Mouse (Mus musculus) gastrocnemius, adult 8-10 months (tissue): Measurements from ENCODE around the gene Rassf8. TPM values are rescaled to one million over a fixed set of nuclear protein-coding genes. Genes with fewer than 3 reads are reported as not detected.

Experiments used
- DNase-seq, 2 experiments: peaks; one replicate each; pipeline ENCODE4 v3.0.0; 2022; ENCODE audit warnings: low spot score in 2 of 2
- total RNA-seq, 4 experiments: library from RNA; stranded (reverse); gene quantifications; 2 replicates each; pipeline ENCODE4 v1.2.4; 2022

The Rassf8 gene
- 10 to 100 TPM; 24.1 to 34.3 (median 26.5) TPM for total RNA-seq

GRCm38 (mm10) chr6:145746132-145746849 lies at the start of gene Rassf8:
Rassf8 (plus strand) TSS chr6:145746748.
- DNase-seq: peak; percentile 84 to 88

GRCm38 (mm10) chr6:145701021-145701540 lies 45.5 kb upstream of the Rassf8 start:
- no peak for DNase-seq

GRCm38 (mm10) chr6:145703667-145704066 lies 42.9 kb upstream of the Rassf8 start:
- no peak for DNase-seq

GRCm38 (mm10) chr6:145709956-145710720 lies 36.4 kb upstream of the Rassf8 start:
- DNase-seq: no peak

- DNase-seq: no peak
Observed at GRCm38 (mm10) chr6:145710797-145711196, 35.8 kb upstream of the Rassf8 start.

GRCm38 (mm10) chr6:145711320-145711719 lies 35.2 kb upstream of the Rassf8 start:
- no peak for DNase-seq

- no peak for DNase-seq
Observed at GRCm38 (mm10) chr6:145713241-145714114, 33.1 kb upstream of the Rassf8 start.

- no peak for DNase-seq
Observed at GRCm38 (mm10) chr6:145714131-145714530, 32.4 kb upstream of the Rassf8 start.

- no peak for DNase-seq
Observed at GRCm38 (mm10) chr6:145722596-145722995, 24.0 kb upstream of the Rassf8 start.

- DNase-seq: no peak
Observed at GRCm38 (mm10) chr6:145723131-145723863, 23.3 kb upstream of the Rassf8 start.

GRCm38 (mm10) chr6:145725849-145726248 lies 20.7 kb upstream of the Rassf8 start:
- no peak for DNase-seq

GRCm38 (mm10) chr6:145726986-145727385 lies 19.6 kb upstream of the Rassf8 start:
- DNase-seq: no peak

- DNase-seq: no peak
Observed at GRCm38 (mm10) chr6:145732868-145733267, 13.7 kb upstream of the Rassf8 start.

- no peak for DNase-seq
Observed at GRCm38 (mm10) chr6:145733276-145733675, 13.3 kb upstream of the Rassf8 start.

GRCm38 (mm10) chr6:145733911-145734310 lies 12.6 kb upstream of the Rassf8 start:
- DNase-seq: no peak

- no peak for DNase-seq
Observed at GRCm38 (mm10) chr6:145736099-145736498, 10.4 kb upstream of the Rassf8 start.

GRCm38 (mm10) chr6:145739231-145739630 lies 7.3 kb upstream of the Rassf8 start:
- DNase-seq: no peak

GRCm38 (mm10) chr6:145740011-145740410 lies 6.5 kb upstream of the Rassf8 start:
- DNase-seq: no peak

- DNase-seq: no peak
Observed at GRCm38 (mm10) chr6:145745291-145745690, 1.3 kb upstream of the Rassf8 start.

- DNase-seq: peak in 1 of 2 experiments; percentile 32
Observed at GRCm38 (mm10) chr6:145746921-145747670, 548 bp downstream of the Rassf8 start.
